Mouse (Mus musculus): ENCODE results near the gene Ccnd3. TPM values are rescaled to one million over a fixed set of nuclear protein-coding genes. Genes with fewer than 3 reads are reported as not detected.
"Not testable (repeated sequence)": the region's sequence is repeated elsewhere in the genome, so short reads cannot be mapped to it uniquely, and the experiment has no call there.

Gene Ccnd3
- polyA plus RNA-seq, 1 experiment = 148 TPM

GRCm38 (mm10) chr17:47596839-47597164, 92.0 kb downstream of the Ccnd3 start:
- Histone ChIP-seq H3K27ac (ENCODE audit: insufficient read depth, low read depth, low read length) (no peak overlapping the region), H3K4me1 (ENCODE audit: control insufficient read depth, insufficient read depth, low read length) (peaks cover 15% of the 10 kb centered on the region), H3K4me3 (ENCODE audit: insufficient read depth, low read depth, low read length) (no peak overlapping the region), H3K36me3 (ENCODE audit: control insufficient read depth, insufficient read depth, low read length) (peaks cover 1% of the 10 kb centered on the region; the same call in 1 of the 2 replicates), H3K27me3 (replicated peaks; ENCODE audit: control insufficient read depth, insufficient read depth, low read length) (no peaks in the 10 kb centered on the region)
- DNase-seq = no peak
- no peak for TF ChIP-seq POLR2A (IDR thresholded peaks at IDR 0.05; ENCODE audit: low read depth, low read length)
- WGBS = 71% methylated on average over 5 of the region's 5 CpGs

GRCm38 (mm10) chr17:47597261-47597660, 92.4 kb downstream of the Ccnd3 start:
- 67% methylated on average over 13 of the region's 13 CpGs for WGBS
- Histone ChIP-seq H3K4me1 (ENCODE audit: control insufficient read depth, insufficient read depth, low read length) (peaks cover 15% of the 10 kb centered on the region), H3K36me3 (ENCODE audit: control insufficient read depth, insufficient read depth, low read length) (peaks cover 1% of the 10 kb centered on the region; the same call in 1 of the 2 replicates), H3K27me3 (replicated peaks; ENCODE audit: control insufficient read depth, insufficient read depth, low read length) (no peaks in the 10 kb centered on the region), H3K4me3 (ENCODE audit: insufficient read depth, low read depth, low read length) (no peak overlapping the region), H3K27ac (ENCODE audit: insufficient read depth, low read depth, low read length) (no peak overlapping the region)
- DNase-seq = no peak
- TF ChIP-seq CTCF (conservative IDR thresholded peaks at IDR 0.05; ENCODE audit: insufficient read depth, insufficient read length, low read depth, low read length) (no peak), POLR2A (IDR thresholded peaks at IDR 0.05; ENCODE audit: low read depth, low read length) (no peak)

GRCm38 (mm10) chr17:47597838-47598579, 93.2 kb downstream of the Ccnd3 start:
- no peaks in the 10 kb centered on the region for H3K27me3 ChIP-seq (replicated peaks; ENCODE audit: control insufficient read depth, insufficient read depth, low read length)
- TF ChIP-seq CTCF (conservative IDR thresholded peaks at IDR 0.05; ENCODE audit: insufficient read depth, insufficient read length, low read depth, low read length) (peak; percentile 59), POLR2A (IDR thresholded peaks at IDR 0.05; ENCODE audit: low read depth, low read length) (no peak)
- 20% methylated on average over 10 of the region's 10 CpGs for WGBS
- no peak overlapping the region for H3K27ac ChIP-seq (ENCODE audit: insufficient read depth, low read depth, low read length)
- peaks cover 1% of the 10 kb centered on the region; the same call in 1 of the 2 replicates for H3K36me3 ChIP-seq (ENCODE audit: control insufficient read depth, insufficient read depth, low read length)
- H3K4me1 ChIP-seq (ENCODE audit: control insufficient read depth, insufficient read depth, low read length) = peaks cover 13% of the 10 kb centered on the region
- no peak overlapping the region for H3K4me3 ChIP-seq (ENCODE audit: insufficient read depth, low read depth, low read length)
- peak; percentile 28 for DNase-seq

- not testable (repeated sequence) for H3K27ac ChIP-seq (ENCODE audit: insufficient read depth, low read depth, low read length); H3K4me3 ChIP-seq (ENCODE audit: insufficient read depth, low read depth, low read length); H3K27me3 ChIP-seq (replicated peaks; ENCODE audit: control insufficient read depth, insufficient read depth, low read length); H3K36me3 ChIP-seq (ENCODE audit: control insufficient read depth, insufficient read depth, low read length); DNase-seq
- peaks cover 12% of the 10 kb centered on the region for H3K4me1 ChIP-seq (ENCODE audit: control insufficient read depth, insufficient read depth, low read length)
- WGBS = 67% methylated on average over 10 of the region's 10 CpGs
Observed at GRCm38 (mm10) chr17:47598580-47599304, 93.9 kb downstream of the Ccnd3 start.

- H3K4me1 ChIP-seq (ENCODE audit: control insufficient read depth, insufficient read depth, low read length) = peaks cover 12% of the 10 kb centered on the region
- peaks cover 1% of the 10 kb centered on the region; the same call in 1 of the 2 replicates for H3K36me3 ChIP-seq (ENCODE audit: control insufficient read depth, insufficient read depth, low read length)
Observed at GRCm38 (mm10) chr17:47599511-47600297, 94.9 kb downstream of the Ccnd3 start.

GRCm38 (mm10) chr17:47600601-47601388, 95.9 kb downstream of the Ccnd3 start:
- no peak for TF ChIP-seq CTCF (conservative IDR thresholded peaks at IDR 0.05; ENCODE audit: insufficient read depth, insufficient read length, low read depth, low read length)
- no peak for TF ChIP-seq POLR2A (IDR thresholded peaks at IDR 0.05; ENCODE audit: low read depth, low read length)
- H3K27ac ChIP-seq (ENCODE audit: insufficient read depth, low read depth, low read length) = no peak overlapping the region; the same call in 1 of the 2 replicates
- no peak overlapping the region for H3K4me3 ChIP-seq (ENCODE audit: insufficient read depth, low read depth, low read length)
- H3K27me3 ChIP-seq (replicated peaks; ENCODE audit: control insufficient read depth, insufficient read depth, low read length) = no peaks in the 10 kb centered on the region
- WGBS = 67% methylated on average over 13 of the region's 13 CpGs
- no peak for DNase-seq
- peaks cover 1% of the 10 kb centered on the region; the same call in 1 of the 2 replicates for H3K36me3 ChIP-seq (ENCODE audit: control insufficient read depth, insufficient read depth, low read length)
- peaks cover 6% of the 10 kb centered on the region for H3K4me1 ChIP-seq (ENCODE audit: control insufficient read depth, insufficient read depth, low read length)

More at GRCm38 (mm10) chr17:47599511-47600297, 94.9 kb downstream of the Ccnd3 start:
- H3K27ac ChIP-seq (ENCODE audit: insufficient read depth, low read depth, low read length) = no peak overlapping the region
- TF ChIP-seq CTCF (conservative IDR thresholded peaks at IDR 0.05; ENCODE audit: insufficient read depth, insufficient read length, low read depth, low read length) = no peak
- no peak for TF ChIP-seq POLR2A (IDR thresholded peaks at IDR 0.05; ENCODE audit: low read depth, low read length)
- no peaks in the 10 kb centered on the region for H3K27me3 ChIP-seq (replicated peaks; ENCODE audit: control insufficient read depth, insufficient read depth, low read length)
- no peak overlapping the region for H3K4me3 ChIP-seq (ENCODE audit: insufficient read depth, low read depth, low read length)
- peak; percentile 45 for DNase-seq
- 62% methylated on average over 11 of the region's 11 CpGs for WGBS
